Mouse (Mus musculus) Patski (cell line): ENCODE measurements around the gene Olfr644. TPM values are rescaled to one million over a fixed set of nuclear protein-coding genes. Genes with fewer than 3 reads are reported as not detected.

Source experiments
- ATAC-seq: fragments of 100-300 bp; one replicate; pipeline ENCODE4 v1.8.0; 2021
- CTCF ChIA-PET: fragments of 350-600 bp; sonication (Branson Sonifier 250); formaldehyde crosslinking; loops from one replicate; lab custom pipeline; 2022; ENCODE audit warnings: inconsistent platforms; lab: Charles Lee
- POLR2A ChIA-PET: fragments of 350-600 bp; sonication (Branson Sonifier 250); formaldehyde crosslinking; loops from one replicate; lab custom pipeline; 2022; ENCODE audit warnings: antibody characterized with exemption, inconsistent platforms; lab: Charles Lee
- DNase-seq: peaks from one replicate; pipeline ENCODE4 v3.0.0-alpha.2; 2011; ENCODE audit warnings: low read depth, low spot score
- H3K27me3 ChIP-seq: fragments of 371-371 bp; one replicate; pipeline ENCODE4 v1.5.1; 2021
- CTCF ChIP-seq: fragments of 100-300 bp; IDR thresholded peaks from one replicate; pipeline ENCODE4 v1.5.1; 2021
- in situ Hi-C: fragments of 300-500 bp; cut with MboI; formaldehyde crosslinking; loops from 3 replicates; pipeline ENCODE4 v1.11.1; 2018; ENCODE audit warnings: low pct_unique_long_range_greater_than_20kb, mixed read lengths
- polyA plus RNA-seq: library from polyadenylated mRNA; unstranded; gene quantifications from one replicate; pipeline ENCODE4 v1.2.3, GENCODE M21; 2021

The Olfr644 gene
- polyA plus RNA-seq, 1 experiment from 2014 or later, result not detected

DNA sequence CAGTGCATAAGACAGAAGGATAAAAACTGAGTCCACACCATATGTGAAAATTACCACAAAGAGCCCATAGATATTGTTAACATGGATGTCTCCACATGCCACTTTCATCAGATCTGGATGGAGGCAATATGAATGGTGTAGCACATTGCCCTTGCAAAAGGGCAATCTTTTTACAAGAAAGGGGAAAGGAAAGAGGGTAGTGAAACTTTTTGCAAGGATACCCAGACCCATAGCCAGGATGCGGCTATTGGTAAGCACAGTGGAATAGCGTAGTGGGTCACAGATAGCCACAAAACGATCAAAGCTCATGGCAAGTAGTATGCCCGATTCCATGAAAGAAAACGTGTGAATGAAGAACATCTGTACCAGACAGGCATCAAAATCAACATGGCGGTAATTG is 50.0 kb downstream of the Olfr644 start:
- in situ Hi-C loops, result no loop called here
- H3K27me3 ChIP-seq, result no peaks in the 10 kb centered on the region
- ChIA-PET CTCF (interaction anchor here (1.2 kb wide), 1 partner anchor 14 kb away, joined by 3 read pairs; the partner anchor contains the start of gene Olfr641), POLR2A (no interaction called here)
- no peak for DNase-seq
- ATAC-seq, result no peak
- TF ChIP-seq CTCF, result no peak

DNA sequence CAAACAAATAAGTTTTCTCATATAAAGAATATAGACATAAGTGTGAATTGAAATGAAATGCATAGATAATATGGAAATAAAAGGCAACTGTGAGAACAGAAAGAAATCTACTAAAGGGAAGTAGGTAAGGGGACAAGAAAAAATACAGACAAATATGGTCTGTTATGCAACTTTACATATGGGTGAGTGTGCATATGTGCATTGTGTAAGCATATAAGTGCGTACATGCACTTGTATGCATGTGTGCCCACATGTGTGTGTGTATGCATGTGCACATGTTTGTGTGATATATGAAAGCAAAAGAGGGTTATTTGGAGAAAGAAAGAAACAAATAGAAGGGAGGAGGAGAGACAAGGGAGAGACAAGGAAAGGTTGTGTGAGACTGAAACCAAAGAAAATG is 52.7 kb downstream of the Olfr644 start:
- in situ Hi-C loops, result no loop called here
- ChIA-PET CTCF (no interaction called here), POLR2A (no interaction called here)
- ATAC-seq (no peak), DNase-seq (no peak)
- no peak for TF ChIP-seq CTCF
- H3K27me3 ChIP-seq, result no peaks in the 10 kb centered on the region

DNA sequence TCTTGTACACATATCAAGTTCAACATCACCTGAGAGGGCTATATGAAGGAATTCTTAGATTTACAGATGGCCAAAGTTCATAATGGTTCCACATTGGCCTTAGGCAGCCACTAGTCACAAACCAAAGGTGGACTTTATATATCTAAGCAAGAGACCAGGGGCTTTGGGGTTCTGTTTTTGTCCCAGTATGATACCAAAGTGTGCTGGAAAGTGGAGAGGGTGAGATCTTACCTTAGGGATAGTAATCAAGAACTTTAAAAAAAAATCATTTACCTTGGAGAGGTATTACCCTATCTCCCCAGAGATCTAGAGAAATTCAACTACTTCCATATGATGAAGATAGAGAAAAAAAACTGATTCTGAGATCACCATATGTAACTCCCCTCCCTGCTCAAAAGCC is 54.5 kb downstream of the Olfr644 start, which contains the start of gene Olfr639:
TSS of gene Olfr639 (minus strand) at position 101 of the 400 bp plus-strand sequence.
- no peak for TF ChIP-seq CTCF
- ATAC-seq, result no peak
- ChIA-PET POLR2A (no interaction called here), CTCF (no interaction called here)
- DNase-seq, result no peak
- in situ Hi-C loops, result no loop called here
- H3K27me3 ChIP-seq, result no peaks in the 10 kb centered on the region

Other genes with a start within 250 kb of the Olfr644 start
- gene Hbb-bs, start 243.8 kb downstream of the Olfr644 start, polyA plus RNA-seq, result not detected
- not detected for gene Hbb-bh2, start 231.3 kb downstream of the Olfr644 start, polyA plus RNA-seq
- not detected for gene Hbb-bh1, start 228.7 kb downstream of the Olfr644 start, polyA plus RNA-seq
- gene Hbb-y, start 218.7 kb downstream of the Olfr644 start, polyA plus RNA-seq, result not detected
- gene Olfr66, start 185.6 kb downstream of the Olfr644 start, polyA plus RNA-seq, result not detected
- gene Olfr64, start 177.4 kb downstream of the Olfr644 start, polyA plus RNA-seq, result not detected
- gene Olfr65, start 168.4 kb downstream of the Olfr644 start, polyA plus RNA-seq, result not detected
- gene Olfr631, start 143.0 kb downstream of the Olfr644 start, polyA plus RNA-seq, result not detected
- gene Olfr632, start 137.5 kb downstream of the Olfr644 start, polyA plus RNA-seq, result not detected
- not detected for gene Olfr633, start 127.4 kb downstream of the Olfr644 start, polyA plus RNA-seq
- not detected for gene Olfr635, start 100.7 kb downstream of the Olfr644 start, polyA plus RNA-seq
- gene Olfr638, start 73.1 kb downstream of the Olfr644 start, polyA plus RNA-seq, result not detected
- 0.03 TPM for gene Olfr639, start 54.6 kb downstream of the Olfr644 start, polyA plus RNA-seq
- not detected for gene Olfr640, start 46.3 kb downstream of the Olfr644 start, polyA plus RNA-seq
- gene Olfr641, start 36.4 kb downstream of the Olfr644 start, polyA plus RNA-seq, result not detected
- gene Olfr642, start 19.2 kb downstream of the Olfr644 start, polyA plus RNA-seq, result not detected
- not detected for gene 4930516K23Rik, start 10.4 kb downstream of the Olfr644 start, polyA plus RNA-seq
- not detected for gene Olfr645, start 13.6 kb upstream of the Olfr644 start, polyA plus RNA-seq
- 0.04 TPM for gene Olfr646, start 33.0 kb upstream of the Olfr644 start, polyA plus RNA-seq
- not detected for gene Ubqln5, start 58.0 kb upstream of the Olfr644 start, polyA plus RNA-seq
- not detected for gene Olfr643, start 65.5 kb upstream of the Olfr644 start, polyA plus RNA-seq
- gene Ubqln3, start 71.4 kb upstream of the Olfr644 start, polyA plus RNA-seq, result not detected
- not detected for gene Ubqlnl, start 78.7 kb upstream of the Olfr644 start, polyA plus RNA-seq
- not detected for gene Olfm5, start 93.0 kb upstream of the Olfr644 start, polyA plus RNA-seq
- 0.03 TPM for gene Olfr648, start 111.5 kb upstream of the Olfr644 start, polyA plus RNA-seq
- not detected for gene Olfr649, start 124.1 kb upstream of the Olfr644 start, polyA plus RNA-seq
- gene Trim6, start 146.9 kb upstream of the Olfr644 start, polyA plus RNA-seq, result 0.08 TPM
- 1.6 TPM for gene Trim34a, start 172.6 kb upstream of the Olfr644 start, polyA plus RNA-seq
- 2.3 TPM for gene Trim5, start 216.2 kb upstream of the Olfr644 start, polyA plus RNA-seq
- 2.1 TPM for gene Trim12a, start 243.6 kb upstream of the Olfr644 start, polyA plus RNA-seq